Mouse (Mus musculus) embryonic fibroblast, embryonic 13.5 days (primary cell): Measurements from ENCODE around the gene Gm10563.

Experiments used
- CTCF ChIP-seq: IDR thresholded peaks from 2 replicates; pipeline ENCODE4 v1.5.1; 2011; ENCODE audit warnings: mild to moderate bottlenecking, control low read depth, low read length, moderate library complexity, borderline replicate concordance; ENCODE audit not compliant: insufficient read depth
- POLR2A ChIP-seq: IDR thresholded peaks from 2 replicates; pipeline ENCODE4 v1.6.1; 2011; ENCODE audit warnings: low read depth, mild to moderate bottlenecking, control low read depth, low read length, moderate library complexity

GRCm38 (mm10) chr4:155578336-155579125 lies 66.7 kb downstream of the Gm10563 start:
- TF ChIP-seq CTCF (no peak), POLR2A (no peak)
